Mouse (Mus musculus) cerebellum, adult 8-10 months (tissue): Measurements from ENCODE around the gene Ehmt1.
"Not testable (repeated sequence)": the region's sequence is repeated elsewhere in the genome, so short reads cannot be mapped to it uniquely, and the experiment has no call there.

Experiments used
- DNase-seq: peaks from one replicate; pipeline ENCODE4 v3.0.0; 2022

The Ehmt1 gene

DNA sequence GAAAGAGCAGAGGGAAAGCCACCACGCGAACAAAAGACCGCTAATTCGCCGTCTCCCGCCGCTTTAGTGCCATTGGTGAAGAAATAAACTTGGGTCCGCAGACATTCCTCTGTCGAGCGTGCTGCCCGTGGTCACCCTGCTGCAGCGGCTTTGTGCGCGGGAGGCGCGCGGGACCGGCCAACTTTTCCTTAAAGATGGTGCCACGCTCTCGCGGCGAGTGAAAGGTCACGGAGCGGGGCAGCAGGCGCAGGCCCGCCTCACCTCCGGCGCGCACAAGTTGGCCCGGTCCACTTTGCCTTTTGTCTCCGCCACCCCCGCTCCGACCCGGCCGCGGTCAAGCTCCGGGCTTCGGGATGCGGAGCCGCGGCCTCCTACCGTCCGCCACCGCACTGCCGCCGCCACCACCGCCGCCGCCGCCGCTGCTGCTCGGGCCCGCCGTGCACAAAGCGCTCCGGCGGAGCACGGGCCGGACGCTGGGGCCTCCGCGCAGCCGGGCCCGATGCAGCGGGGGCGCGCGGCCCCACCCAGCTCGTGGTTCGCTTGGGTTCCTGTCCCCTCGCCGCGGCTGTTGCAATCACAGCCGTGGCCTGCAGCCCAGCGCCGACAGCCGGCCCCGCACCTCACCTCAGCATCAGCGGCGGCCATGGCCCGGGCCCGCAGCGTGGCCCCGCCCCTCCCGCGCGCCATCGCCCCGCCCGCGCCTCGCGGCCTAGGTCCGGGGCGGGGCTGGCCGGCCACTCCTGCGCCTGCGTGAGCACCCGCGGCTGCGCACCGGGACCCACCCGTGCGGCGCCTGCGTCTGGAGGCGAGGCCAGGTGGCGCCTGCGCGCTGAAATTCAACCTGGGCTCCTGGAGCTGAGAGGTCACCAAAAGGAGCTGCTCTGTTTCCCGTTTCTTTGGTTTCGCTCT, at the start of gene Ehmt1:
Ehmt1 (minus strand) TSS at position 685 of the 909 bp plus-strand sequence.
- DNase-seq: peak; percentile 94

DNA sequence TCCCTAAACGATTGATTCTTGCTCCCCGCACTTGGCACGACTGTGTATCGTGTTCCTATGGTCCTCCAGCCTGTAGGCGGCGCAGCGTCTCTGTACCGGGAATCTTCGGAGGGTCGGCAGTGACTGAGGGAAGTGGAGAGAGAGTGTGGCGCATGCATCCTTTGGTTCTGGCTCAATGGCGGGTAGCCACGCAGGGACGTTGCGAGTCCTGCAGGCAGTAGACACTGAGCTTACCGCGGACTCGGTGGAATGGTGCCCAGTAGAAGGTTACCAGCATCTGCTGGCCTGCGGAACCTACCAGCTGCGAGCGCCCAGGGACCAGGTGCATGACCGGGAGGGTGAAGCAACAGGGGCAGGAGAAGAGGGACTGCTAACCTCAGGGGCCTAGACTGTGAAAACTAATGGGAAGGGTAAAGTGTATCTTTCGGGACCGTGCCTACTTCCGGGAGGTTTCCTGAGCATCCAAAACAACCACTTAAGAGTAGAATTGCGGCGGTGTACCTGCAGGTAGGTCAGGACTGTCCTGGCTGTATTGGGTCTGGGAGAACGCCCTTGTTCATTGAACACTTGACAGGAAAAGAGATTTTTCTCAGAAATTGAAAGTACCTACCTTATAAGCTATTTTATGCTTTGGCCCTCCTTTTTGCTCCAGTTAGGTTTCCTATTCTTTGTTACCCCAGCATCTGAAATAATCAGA, 43.0 kb upstream of the Ehmt1 start, which contains the start of gene Dph7:
Dph7 (plus strand) TSS at position 97 of the 697 bp plus-strand sequence.
- DNase-seq: peak; percentile 87

DNA sequence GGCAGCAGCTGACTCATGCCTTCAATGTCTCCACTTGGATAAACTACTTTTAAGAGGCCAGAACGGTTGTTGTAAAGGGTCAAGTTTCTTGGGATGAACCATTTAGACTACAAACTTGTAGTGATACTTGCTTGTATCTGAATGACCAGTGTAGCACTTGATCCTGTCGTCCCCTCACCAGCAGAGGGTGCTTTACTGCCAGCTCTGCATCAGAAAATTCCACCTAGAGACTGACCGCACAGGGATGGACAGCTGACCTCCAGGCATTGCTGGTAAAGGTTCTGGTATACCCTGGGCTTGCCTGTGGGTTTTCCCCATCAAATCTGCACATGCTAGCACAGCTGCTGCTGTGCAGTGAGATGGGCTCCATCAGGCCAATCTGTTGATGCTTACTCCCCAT, 41.5 kb upstream of the Ehmt1 start:
- no peak for DNase-seq

DNA sequence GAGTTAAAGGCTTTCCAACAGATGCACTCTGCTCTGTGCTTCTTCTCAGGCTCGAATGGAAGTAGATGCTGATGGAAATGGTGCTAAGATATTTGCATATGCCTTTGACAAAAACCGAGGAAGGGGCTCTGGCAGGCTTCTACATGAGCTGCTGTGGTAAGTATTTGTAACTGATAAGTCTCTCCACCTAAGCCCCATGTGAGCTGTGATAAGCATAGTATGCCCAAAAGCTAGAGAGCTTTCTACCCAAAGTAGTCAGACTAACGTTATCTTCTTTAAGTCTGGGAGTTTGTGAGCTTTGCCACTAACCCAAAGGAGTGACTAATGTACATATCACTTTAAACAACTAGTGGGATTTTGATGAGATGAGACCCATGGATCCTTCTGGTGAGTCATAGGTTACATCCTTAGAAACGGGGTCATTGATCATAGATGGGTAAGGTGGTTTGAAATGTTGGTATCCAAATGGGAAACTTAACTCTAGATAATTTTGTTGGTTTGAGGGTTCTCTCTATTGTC, 33.2 kb upstream of the Ehmt1 start:
- DNase-seq: no peak

DNA sequence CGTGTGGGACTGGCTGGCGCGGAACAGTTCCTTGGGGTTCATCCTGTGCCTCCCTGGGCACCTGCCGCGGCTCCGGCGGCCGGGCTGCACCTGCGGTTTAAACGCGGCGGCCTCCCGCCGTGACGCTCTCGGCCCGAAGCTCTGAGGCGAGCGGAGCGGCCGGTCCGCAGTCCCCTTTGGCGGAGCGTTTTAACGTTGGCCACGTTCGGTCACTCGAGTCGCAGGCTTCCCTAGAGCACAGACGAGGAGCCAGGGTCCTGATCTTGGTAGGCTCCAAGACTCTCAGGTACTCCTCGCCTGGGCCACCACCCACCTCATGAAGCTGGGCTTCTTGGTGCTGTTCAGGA, 30.7 kb upstream of the Ehmt1 start:
- DNase-seq: no peak

DNA sequence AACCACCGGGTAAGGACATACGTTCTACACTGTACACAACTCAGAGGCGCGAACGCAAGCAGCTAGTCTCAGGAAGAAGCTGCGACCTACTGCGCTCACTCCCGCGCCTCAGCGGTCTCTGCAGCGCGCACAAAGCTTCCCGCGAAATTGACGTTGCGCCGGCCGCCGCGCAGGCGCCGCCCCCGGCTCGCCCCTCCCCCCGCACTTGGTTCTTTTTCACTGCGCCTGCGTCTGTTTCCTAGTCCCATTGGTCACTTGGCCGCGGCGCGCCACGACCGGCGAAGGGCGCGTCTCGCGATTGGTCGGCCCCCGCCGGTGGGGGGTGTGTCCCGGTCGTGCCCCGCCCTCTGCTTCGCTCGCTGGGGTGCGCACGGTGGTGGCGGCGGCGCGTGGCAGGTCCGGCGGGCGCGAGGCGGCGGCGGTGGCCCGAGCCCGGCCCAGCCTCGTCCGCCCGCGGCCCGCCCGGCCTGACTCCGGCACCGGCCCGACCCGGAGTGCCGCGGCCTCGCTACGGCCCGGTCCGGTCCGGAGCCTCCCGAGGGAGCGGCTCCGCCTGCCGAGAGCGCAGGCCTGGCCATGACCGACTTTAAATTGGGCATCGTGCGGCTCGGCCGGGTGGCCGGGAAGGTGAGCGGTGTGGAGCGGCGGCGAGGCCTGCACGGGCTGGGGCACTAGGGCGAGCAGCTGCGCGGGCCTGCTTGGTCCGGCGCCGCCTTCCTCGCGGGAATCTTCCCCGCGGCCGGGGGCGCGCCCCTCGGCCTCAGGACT, 30.2 kb upstream of the Ehmt1 start, which contains the start of gene Zmynd19:
Zmynd19 (plus strand) TSS at position 372 of the 768 bp plus-strand sequence.
- DNase-seq: peak; percentile 99

DNA sequence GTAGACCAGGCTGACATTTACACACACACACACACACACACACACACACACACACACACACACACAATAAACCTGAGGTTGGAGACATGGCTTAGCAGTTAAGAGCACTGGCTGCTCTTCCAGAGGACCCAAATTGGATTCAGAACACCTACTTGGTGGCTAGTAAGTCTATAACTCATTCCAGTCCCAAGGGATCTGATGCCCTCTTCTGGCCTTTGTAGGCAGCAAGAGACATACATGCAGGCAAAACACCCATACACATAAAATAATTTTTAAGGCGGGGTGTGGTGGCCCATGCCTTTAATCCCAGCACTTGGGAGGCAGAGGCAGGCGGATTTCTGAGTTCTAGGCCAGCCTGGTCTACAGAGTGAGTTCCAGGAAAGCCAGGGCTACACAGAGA, 24.9 kb upstream of the Ehmt1 start:
- not testable (repeated sequence) for DNase-seq

DNA sequence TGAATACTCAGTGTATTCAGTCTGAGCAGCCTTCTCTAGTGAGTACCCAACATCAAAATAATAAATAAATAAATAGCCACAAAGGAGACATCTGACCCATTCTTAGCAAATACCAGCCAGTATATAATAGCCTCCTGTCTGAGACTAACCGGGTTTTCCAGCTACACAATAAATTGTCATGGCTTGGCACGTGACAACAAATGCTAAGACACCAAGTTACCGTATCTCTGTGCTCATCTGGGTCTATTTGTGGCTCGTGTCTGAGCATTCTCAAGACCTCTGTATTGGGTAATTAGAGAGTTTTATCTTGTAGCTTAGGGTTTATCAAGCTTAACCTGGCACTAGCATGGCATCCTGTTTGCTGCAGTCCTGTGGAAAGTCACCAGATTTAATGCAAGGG, 22.7 kb upstream of the Ehmt1 start:
- no peak for DNase-seq

DNA sequence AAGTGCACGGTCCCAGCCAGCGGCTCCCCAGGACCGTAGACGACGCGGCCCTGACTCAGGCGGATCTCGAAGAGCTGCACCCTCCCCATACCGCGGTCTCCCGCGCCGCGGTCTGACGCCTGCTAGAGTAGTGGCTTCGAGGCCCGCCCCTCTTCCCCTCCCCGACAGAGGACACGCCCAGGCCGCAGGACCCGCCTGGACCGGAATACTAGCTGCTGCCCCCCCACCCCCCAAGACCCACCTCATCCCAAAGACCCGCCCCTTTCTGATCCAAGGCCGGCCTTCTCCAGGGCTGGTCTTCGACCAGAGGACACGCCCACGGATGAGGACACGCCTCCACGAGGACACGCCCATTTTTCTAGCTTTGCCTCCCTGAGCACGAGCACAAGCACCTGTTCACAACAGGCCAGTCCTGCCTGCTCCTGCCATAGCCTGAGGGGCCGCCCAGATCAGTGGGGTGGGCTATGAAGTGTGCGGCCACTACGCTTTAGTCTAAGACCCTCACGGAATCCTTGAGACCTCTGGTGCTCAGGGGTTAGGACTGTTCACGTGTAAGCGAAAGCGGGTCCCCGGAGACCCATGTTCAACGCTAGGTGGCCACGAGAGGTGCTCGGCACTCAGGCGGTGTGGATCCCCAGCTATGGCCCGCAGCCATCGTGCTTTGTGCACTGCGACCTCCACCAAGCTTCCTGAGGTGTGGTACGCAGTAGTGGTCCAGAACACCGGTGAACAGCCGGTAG, 15.8 kb upstream of the Ehmt1 start, which contains the start of gene Arrdc1:
Arrdc1 (minus strand) TSS at position 196 of the 740 bp plus-strand sequence.
- peak; percentile 84 for DNase-seq

DNA sequence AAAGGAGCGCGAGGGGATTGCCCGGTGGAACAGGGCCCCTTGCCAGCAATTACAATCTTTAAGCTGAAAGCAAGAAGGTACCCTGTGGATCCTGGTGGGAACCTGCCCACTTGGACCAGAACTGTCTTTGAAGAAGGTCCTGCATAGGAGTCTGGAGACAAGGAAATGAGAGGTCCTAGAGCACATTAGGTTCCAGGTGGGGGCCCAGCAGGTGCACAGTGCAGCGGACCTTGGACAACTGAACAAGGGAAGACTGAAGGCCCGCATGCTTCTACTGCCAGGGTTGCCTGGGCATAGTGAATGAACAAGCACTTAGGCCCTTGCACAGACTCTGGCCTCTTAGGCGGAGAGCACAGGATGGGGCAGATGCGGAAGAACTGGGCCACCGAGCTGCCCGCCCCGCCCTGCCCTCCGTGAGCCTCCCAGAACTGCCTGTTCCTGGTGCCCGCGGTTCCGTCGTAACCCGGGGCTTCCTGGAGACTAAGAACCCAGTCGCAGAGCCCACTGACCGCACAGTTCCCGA, 15.1 kb upstream of the Ehmt1 start:
- peak; percentile 52 for DNase-seq

DNA sequence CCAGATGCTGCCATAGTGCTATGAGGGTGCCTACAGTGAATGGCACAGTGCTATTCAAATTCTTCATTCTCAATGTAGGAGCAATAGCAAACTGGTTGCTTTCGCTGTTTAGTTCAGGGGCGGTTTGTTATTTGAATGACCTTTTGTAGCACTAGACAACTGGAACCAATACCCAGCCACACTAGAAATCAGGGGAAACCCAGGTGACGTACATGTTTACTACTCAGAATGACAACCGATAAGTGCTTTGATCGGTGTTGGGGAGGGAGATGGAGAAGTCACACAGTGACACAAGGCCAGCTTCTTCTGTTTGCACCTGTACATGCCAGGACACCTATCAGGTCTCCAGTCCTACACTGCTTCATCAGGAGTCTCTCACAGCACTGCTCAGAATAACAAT, 10.2 kb upstream of the Ehmt1 start:
- no peak for DNase-seq

DNA sequence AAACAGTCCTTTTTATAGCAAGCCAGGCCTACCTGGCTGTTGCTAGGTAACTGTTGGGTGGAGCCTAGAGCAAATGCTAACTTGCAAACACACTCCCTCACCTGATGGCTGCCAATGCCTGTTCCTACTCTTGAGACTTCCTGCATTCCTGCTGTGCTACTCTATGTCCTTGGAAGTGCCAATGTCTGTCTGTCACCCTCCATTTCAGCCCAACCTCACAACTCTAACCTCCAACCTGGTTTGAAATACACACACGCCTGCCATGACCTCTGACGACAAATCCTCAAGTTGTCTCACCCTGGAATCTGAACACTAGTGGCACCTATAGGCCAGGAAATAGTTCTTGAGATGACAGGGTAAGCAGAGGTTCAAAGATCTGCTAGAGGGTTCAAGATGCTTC, 9.7 kb upstream of the Ehmt1 start:
- no peak for DNase-seq

DNA sequence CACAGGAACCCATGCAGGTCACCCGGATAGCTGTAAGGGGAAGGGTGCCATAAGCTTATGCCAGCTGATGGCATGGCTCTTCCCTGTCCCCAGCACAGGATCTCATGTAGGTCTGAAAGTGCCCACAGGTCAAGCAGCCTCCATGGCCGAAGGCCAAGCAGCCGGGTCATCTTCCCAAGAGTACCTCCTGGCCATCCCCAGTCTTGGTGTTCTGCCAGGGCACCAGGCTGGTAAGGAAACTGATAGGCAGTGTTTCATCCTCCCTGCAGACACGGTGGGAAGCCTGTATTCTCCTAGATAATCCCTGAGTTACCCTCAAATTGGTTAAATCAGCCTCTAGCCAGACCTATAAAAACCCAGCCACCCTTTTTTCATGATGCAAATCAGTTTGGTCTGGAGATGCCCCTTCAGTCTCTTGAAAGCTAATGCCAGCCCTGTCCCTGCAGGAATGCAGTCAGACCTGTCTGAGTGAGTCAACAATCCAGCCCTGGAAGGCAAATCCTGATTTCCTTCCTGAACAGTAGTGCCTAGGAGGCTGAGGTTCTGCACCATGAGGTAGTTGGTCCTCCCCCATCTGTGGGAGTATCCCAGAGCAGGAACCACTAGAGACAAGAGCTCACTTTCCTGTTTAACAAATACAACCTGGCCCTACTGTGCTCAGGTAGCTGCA, 8.5 kb upstream of the Ehmt1 start:
- DNase-seq: peak; percentile 33

DNA sequence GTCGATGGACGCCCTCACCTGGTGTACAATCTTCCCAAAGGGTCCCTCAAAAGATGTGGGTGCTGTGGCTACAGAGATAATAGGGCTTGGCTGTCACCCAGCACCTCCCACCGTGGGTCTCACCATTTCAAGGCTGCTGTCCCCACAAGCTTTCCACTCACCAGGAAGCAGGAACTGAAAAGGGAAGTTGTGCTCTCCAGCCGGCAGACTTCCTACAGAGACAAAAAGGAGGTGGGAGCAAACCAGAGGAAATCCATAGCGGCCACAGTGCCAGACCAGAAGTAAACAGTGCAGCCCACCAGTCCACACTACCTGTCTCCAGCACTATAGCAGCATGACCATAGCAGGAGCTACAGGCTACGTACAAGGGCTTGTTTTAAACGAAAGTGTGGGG, 7.5 kb upstream of the Ehmt1 start:
- no peak for DNase-seq

DNA sequence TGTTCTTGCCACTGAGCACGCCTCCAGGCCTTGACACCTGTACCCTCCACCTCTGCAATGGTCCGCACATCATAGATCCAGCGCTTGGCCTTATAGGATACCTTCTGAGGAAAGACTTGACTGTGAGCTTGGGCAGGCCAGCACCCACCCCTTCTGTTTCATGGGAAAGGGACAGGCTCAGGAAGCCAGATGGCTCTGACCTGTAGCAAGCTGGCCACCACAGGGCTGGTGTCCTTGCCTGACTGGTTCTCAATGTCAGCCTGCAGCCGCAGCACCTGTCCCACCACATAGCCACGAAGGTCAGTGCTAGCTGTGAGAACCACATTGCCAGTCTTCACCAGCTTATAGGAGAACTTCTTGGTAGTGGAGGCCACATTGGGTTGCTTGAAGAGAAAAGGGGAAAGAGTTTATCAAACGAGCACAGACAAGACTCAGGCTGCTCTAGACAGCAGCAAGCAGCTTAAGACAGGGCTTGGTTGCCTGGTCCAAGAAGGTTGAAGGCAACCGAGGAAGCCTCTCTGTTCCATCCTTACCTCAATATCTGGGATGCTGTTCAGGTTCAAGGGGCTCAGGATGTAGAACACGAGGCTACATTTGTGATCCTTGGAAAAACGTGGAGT, 7.0 kb upstream of the Ehmt1 start:
- no peak for DNase-seq

DNA sequence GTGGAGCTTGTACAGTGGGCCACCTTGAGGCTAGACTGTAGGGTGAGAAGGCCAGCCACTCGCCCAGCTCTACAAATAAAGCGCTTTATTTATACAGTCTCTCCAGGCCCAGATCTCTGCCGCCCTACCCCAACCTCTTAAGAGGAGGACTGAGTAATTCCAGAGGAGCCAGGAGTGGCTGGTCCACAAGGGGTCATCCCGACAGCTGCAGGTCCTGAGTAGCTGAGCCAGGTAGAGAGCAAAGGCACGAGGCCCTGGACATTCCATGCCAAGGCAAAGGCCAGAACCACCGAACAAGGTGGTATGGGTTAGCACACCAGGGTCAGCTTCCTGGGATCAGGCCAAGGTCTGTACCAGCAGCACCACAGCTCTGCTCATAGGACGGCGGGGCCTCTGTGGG, 5.9 kb upstream of the Ehmt1 start:
- DNase-seq: no peak

DNA sequence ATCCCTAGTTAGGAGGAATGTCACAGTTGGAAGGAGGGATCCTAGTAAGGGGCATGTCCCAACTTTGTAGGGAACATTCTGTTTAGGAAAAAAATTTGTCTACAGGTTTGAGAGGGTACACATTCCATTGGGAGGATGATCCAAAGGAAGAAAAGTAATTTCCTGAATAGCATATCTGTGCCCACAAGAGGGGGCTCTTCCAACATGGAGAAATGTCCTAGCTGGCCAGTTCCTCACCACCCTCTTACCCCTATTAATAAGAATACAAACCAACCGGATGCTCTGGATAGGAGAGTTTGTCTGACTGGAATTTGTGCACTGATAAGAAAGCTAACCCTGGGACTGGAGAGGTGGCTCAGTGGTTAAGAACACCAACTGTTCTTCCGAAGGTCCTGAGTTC, 4.1 kb upstream of the Ehmt1 start:
- no peak for DNase-seq

DNA sequence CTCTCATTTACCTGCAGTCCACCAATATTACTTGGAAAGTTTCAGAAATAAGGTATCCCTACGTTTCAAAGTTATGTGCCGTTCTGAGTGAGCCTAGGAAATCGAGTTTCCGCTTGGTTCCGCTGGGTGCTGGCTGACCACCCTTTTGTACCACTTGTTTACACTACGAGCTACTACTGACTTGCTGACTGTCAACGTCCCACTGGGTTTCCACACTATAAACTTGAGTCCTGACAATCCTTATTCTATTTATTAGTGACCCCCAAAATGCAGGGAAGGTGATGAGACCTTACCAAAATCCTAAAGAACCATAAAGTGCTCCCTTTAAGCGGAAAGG, 393 bp upstream of the Ehmt1 start:
- no peak for DNase-seq

DNA sequence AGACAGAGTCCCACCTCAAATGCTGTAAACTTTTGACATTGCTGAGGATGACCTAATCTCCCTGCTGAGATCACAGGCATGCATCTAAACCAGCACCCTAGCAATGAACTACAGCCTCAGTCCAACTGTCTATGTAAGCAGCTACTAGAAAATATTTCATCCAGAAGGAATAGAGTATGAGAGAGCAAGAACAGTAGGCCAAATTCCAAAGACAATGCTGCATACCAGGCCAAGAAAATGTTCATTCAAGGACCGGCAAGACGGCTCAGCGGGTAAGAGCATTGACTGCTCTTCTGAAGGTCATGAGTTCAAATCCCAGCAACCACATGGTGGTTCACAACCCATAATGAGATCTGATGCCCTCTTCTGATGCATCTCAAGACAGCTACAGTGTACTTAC, 4.7 kb downstream of the Ehmt1 start:
- no peak for DNase-seq

DNA sequence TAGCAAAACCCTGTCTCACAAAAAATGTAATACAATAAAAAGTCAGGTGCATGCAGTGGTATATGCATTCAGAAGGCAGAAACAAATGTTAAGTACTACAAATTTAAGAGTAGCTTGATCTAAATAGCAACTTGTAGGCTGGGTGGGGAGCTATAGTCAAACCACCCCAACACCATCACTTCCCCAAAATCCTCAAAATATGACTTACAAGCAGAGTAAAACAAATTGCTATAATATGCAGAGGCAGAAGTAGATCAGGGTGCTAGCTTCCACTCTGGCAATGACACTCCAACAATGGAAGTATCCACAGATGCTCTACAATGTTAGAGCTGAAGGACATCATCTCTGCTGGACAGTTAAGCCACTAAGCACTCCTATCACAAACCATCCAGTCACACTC, 6.8 kb downstream of the Ehmt1 start:
- DNase-seq: no peak

DNA sequence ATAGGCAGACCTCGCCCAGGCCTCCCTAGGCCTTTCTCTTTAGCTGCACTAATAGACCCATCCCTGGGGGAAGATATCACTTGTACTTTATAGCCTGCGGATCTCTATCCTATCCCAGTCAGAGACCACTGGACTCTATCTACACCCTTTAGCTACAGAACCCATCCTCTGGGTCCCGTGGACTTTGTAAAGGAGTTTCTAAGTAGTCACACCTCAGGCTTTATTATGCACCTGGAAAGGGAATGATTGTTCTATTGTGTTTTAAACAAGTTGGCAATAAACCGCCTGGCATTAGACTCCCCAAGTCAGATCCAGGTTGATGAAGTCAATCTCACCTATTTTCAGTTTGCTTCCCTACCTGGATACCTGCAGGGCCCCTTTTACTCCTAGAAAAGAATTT, 7.2 kb downstream of the Ehmt1 start:
- DNase-seq: no peak
